Mouse (Mus musculus): Measurements from ENCODE around the gene Rassf10. TPM values are rescaled to one million over a fixed set of nuclear protein-coding genes. Genes with fewer than 3 reads are reported as not detected.

Gene Rassf10
- 1.7 and 1.9 TPM in 2 replicates for polyA plus RNA-seq (2012; rRNA removed)

GRCm38 (mm10) chr7:112953777-112954291 lies at the start of gene Rassf10:
Gene Rassf10 (plus strand): TSS chr7:112953962.

